Mouse (Mus musculus) kidney, postnatal 10 days (tissue): ENCODE results near the gene P3h4.
"Not testable (repeated sequence)": the region's sequence is repeated elsewhere in the genome, so short reads cannot be mapped to it uniquely, and the experiment has no call there.

Experiments
- DNase-seq: peaks from one replicate; pipeline ENCODE4 v3.0.0; 2021; ENCODE audit warnings: mixed read lengths

The P3h4 gene

DNA sequence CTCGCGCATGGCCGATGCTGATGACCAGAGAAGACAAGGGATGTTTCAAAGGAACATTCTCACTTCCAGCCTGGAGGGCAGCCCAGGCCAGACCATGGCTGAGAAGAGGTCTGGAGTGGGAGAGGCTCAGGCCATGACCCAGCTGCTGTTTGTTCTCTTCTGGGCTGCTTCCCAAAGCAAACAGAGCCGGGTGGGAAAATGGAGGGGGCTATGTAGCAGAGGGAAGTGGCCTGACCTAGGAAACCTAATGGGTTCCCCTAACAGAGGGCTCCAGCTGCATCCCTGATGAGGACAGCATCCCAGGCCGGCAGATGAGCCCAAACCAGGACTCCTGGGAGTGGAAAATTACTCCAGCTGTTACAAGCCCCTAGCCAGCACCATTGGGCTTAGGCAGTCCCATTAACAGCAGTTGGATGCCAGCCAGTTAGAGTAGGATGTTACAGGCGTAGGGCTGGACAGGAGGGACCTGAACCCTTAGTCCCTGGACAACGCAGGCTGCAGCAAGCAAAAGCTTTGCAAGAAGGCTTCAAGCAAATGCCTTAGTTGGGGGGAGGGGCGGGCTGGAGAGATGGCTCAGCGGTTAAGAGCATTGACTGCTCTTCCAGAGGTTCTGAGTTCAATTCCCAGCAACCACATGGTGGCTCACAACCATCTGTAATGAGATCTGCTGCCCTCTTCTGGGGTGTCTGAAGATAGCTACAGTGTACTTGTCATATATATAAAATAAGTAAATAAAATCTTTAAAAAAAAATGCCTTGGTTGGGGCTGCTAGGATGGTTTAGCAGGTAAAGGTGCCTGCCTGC lies 23.4 kb downstream of the P3h4 start:
- DNase-seq: peak; percentile 91

DNA sequence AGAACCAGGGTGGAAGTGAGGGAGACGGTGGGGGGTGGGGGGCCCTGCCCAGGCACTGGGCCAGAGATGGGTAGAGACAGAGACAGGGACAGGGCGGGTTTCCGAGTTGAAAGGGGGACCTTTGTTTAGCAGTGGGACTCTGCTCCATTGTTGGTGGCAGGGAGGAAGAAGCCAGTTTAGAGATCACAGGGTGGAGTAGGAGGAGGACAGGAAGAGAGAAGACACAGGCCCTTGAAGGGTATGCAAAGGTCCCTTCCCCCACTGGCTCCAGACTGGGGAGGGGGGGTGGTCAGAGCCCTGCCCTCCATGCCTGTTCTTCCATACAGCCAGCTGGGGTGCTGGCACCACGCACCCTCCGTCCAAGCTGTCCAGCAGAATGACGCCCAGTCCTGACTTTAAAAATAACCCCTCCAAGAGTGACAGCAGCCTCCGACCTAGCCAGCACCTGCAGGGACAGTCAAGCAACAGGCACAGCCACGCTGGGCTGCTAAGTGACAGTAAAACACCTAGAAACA lies 24.6 kb downstream of the P3h4 start:
- peak; percentile 76 for DNase-seq

DNA sequence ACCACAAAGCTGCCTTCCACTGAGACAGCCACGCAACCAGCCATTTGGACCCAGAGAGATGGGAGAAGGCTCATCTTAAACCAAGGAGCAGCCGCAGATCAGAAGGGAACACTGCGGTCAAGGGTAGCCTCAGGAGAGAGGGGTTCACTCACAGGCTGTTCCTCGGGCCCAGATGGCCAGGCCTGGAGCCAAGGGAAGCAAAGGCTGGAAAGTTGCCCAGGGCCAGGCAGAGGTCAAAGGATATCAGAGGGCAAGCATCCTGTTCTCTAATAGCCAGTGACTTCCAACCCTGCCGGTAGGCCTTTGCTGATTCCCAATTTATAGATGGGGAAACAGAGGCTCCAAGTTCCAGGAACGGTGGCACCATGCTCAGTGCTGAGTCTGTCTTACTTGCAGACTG lies 26.0 kb downstream of the P3h4 start:
- DNase-seq: peak; percentile 90

DNA sequence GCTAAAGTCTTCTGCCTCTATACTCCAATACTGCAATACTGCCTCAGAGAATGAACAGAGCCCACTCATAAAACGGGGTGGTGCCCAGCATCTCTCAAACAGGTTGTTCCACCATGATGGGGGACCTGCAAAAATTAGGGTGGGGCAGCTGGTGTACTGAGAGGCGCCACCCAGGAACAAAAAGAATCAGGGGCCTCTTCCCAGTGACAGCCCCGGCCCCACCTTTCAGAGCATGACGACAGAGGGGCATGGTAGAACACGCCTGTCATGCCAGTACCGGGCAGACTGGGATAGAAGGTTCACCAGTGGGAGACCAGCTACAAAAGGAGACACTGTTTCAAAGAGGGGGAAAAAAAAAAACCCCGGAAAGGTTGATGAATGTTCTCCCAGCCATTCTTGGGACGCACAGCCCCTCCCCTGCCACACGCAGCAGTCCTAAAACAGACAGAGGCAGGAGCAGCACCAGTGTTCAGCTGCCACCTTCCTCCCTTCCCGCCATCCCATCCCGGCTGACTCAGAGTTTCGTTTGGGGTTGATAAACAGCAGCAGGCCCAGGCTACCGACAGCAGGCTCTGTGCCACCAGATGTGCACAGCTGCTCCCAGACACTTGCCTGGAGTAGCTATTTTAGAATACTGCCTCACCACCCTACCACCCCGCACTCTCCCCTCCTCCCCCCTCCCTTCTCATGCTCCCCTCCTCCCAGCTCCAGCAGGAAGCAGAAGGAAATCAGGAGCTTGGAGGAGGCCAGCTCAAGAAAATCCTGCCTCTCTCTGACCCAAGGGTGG lies 26.9 kb downstream of the P3h4 start:
- peak; percentile 89 for DNase-seq

DNA sequence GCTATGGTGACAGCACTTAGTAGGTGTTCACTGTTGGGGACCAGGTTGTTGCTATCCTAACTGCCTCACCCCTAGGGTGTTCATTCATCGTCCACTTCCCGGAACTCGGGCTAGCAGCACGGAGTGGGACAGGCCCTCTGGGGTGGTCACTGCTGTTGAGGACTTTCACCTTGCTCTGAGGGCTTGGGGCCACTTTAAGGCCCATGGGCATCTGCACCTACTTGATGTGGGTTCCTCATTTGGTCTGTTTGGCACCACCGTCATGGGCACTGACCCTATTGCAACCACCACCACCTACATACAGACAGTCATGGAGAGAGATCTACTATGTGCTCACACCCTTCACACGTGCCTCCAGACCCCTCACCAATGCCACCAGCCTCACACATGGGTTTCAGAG lies 27.5 kb downstream of the P3h4 start:
- no peak for DNase-seq

DNA sequence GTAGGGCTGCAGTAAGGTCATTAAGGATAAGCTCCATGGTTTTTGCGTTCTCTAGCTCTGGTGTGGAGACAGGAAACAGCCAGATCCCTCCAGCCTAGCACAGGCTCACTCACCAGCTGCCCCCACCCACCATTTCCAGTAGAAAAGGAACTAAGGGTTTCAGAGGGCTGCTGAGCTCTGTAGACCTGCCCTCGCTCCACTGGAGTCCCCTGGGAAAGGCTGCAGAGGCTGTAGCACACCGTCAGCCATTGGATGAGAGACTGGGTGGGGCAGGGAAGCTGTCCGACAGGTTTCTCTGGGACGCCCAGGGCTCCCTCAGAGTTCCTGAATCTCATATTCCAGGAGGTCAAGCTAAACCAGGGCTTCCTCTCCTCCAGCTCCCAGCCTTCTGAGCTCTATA lies 28.1 kb downstream of the P3h4 start:
- peak; percentile 73 for DNase-seq

DNA sequence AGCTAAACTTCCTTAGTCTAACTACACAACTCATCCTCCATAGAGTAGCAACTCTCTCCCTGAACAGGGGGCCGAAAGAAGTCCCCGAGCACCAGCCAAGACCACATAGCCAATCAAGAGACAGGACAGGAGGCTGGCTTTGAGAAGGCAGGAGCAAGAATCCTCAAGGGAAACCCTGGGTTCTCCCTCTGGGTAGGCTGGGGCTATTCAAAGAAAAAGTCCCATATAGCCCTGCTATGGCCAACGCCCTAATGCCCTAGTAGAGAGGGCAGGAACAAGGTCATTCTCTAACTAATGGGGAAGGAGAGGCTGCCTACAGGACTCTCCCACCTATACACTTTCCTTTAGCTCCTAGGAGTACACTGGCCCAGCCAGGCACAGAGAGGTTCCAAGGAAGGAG lies 29.6 kb downstream of the P3h4 start:
- no peak for DNase-seq

DNA sequence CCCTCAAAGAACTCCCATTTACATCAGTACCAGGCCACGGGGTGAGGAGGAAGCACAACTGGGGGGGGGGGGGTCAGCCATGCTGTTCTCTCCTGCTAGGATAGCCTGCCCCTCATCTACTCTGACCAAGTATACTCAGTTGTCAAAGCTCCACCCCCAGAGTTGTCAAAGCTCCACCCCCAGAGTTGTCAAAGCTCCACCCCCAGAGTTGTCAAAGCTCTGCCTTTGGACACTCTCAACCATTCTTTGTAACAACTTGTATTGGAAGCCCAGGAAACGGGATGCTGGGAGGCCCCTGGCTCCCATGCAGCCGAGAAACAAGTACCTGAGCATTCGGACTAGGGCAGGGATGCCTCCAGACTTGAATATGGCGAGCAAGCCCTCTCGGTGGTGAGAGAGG lies 32.0 kb downstream of the P3h4 start:
- no peak for DNase-seq

DNA sequence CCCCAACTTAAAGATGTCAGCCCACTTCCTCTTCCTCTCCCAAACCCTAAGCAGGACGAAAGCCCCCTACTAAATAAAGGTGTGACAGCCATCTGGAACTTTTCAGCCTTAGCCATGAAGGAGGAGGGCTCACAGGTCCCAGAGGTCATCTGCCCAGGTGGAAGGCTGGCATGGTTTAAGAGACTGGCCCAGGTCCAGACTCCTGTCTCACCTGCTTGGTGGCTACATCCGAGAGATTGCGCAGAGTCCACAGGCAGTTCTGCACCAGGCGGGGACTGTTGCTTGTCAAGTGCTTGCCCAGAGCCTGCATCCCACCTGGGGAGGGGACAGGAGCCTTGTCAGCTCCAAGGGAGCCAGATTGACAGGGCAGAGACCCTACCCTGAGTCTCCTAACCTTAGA lies 35.3 kb downstream of the P3h4 start:
- no peak for DNase-seq

DNA sequence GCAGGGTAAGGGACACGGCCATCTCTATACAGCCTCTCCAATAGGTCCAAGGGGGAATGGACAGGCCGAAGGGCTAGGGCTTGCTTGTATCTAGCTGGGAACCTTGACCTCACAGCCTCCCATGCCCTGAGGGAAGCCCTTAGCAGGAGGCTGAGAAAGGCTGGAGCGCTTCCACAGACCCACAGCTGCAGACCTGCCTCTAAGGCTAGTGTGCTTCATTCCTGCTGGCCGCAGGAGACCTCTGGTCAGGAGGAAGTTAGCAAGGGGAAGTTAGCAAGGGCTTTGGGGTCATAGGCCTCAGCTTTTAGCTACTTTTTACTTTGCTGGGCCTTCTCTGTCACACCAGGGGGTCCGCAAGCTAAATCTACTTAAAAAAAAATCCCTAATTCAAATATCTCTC lies 36.2 kb downstream of the P3h4 start:
- DNase-seq: no peak

DNA sequence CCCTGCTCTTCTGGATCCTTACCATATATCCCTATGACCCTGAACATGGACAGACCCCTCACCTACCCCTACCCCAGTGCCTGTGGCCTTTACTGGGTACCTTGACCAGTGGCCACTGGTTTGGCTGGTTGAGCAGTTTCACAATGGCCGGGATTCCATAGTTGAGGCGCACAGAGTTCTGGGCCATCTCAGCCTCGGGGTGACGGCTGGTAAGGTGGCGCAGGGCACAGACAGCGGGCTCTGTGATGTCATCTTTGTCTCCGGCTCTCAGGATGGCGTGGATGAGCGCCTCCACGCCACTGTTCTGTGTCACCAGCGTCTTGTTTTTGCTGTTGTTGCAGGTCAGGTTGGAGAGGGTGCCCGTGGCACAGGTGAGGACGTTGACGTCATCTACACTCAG lies 36.6 kb downstream of the P3h4 start:
- DNase-seq: no peak

DNA sequence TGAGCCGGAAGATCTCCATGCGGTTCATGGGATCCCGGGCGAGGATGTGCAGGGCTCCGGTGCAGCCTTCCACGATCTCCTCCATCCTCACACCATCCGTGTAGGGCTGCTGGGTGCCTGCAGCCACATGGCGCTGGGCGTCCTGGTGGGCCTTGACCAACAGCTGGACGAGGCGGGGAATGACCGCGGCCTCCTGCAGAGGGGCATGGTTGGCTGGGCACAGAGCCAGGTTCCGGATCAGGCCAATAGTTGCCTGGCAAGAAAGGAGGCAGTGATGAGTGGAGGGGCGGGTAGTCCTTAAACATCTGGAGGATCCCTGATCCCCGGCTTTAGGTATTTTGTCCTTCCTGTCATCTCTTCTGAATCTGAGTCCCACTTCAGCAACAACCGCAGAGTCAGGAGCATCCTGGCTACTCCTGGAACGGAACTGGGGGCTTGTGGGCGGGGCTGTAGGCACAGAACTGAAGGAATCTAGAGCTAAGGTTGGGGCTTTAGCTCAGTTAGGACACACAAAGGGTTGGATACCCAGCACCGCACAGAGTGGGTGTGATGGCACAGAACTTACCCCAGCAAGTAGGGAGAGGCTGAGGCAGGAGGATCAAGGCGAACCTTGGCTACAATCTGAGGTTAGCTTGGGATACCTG lies 37.8 kb downstream of the P3h4 start:
- DNase-seq: peak; percentile 56

DNA sequence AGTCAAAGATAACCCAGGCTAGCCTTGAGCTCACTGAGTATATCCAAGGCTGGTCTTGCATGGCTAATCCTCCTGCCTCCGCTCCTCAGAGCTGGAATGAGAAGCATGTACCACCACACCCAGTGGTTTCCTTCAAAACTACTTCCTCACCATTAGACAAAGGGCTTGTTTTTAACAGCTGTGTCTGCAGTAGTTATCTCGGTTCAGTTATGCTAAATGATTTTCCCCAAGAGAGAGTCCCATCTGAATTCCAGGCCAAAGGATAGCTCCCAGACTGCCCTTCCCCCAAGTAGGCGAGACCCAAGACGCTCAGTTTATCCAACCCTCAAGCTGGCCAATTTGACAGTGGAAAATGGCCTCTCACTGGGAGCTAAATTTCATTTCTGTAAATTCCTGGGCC lies 38.6 kb downstream of the P3h4 start:
- DNase-seq: no peak

DNA sequence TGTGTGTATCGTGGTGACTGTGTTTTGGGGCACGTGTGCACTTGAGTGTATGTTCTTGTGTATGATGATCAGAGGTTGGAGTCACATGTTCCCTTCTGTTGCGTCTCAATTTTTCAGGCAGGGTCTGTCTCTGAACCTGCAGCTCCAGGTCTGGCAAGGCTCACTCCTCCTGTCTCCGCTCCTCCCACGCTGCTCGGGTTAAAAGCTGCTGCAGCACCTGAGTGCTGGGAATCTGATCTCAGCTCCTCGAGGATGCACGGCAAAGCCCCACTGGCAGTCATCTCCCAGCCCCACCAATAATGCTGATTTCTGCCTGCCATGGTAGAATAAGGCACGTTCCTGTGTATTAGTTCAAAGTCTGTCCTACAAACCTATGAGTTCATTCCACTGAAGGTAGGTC lies 39.5 kb downstream of the P3h4 start:
- no peak for DNase-seq

DNA sequence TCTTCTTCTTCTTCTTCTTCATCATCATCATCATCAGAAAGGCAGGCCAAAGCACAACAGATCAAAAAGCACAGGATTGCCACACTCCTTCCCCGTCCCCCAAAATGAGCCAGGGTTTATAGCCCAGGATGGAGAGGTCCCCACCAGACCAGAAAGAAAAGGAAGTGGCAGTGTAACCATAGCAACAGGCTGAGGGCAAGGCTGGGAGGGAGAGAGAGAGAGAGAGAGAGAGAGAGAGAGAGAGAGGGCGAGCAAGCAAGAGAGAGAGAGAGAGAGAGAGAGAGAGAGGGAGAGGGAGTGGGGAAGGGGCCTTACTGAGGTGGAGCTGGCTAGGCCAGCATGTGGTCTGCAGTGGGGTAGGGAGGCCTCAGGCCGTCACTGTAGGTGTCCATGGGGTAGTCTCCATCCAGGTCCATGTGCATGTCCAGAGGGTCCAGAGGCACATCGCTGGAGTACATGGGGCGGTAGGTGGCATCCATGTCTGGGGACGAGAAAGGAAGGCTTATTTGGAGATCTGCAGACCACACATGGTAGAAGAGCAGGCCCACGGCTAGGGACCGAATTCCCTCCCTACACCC lies 42.6 kb downstream of the P3h4 start:
- no peak for DNase-seq

DNA sequence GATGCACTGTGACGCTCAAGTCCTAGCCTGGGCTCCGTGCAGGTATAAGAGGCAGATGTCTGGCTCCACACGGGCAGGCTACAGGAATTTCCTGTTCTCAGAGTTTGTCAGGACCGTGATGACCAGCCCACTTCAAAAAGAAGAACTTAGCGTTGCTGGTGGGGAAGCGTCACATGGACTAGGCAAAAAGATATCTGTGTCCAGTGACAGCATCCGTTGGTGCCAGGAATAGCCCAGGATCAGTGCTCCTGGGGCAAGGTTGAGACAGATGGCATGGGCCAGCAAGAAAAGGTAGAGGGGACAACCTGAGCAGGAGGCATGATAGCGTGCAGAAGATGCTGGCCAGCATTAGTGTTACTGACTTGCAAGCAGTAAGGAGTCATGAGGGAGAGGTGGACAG lies 44.8 kb downstream of the P3h4 start:
- DNase-seq: no peak

DNA sequence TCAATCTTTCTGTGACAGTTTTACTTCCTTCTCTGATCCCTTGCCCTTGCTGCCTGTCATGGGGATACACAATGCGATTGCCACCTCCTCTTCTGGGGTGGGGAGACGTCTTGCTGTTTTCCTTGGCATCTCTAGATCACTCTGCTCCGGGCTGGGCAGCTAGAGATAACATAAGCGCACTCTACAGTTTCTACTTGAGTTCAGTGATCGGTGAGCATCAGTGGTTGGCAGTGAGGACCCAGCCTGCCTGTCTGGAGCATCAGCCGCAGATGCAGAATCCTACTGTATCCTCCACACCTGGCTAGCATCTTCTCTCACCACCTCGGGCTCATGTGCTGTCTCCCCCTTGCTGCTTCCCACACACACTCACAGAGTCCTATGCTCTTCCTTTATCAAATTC lies 45.5 kb downstream of the P3h4 start:
- DNase-seq: no peak

DNA sequence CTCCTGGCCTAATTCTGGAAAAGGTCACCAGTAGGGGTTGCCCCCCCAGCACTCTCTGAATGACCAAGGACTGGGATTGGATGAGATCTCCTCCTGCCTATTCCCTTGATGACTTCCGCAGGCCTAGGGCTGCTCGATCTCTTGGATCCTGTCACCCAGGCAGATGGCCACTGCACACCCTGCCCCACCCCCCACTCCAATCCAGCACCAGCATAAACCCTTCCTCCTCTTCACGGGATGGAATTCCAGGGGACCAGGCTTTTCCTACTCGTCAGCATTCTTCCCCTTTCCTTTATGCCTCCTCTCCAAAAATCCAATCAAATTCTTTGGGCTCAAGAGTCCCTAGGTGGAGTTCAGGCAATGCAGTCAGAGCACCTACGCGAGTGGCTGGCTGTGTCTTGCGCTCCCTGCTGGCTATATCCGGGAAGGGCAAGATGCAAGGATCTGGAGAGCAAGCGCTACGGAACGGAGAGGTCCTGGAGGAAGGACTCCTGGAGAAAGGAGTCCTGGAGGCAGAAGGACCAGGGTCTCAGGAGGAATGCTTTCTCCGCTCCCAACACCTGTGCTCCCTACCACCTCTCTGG lies 51.6 kb downstream of the P3h4 start:
- DNase-seq: peak; percentile 85

DNA sequence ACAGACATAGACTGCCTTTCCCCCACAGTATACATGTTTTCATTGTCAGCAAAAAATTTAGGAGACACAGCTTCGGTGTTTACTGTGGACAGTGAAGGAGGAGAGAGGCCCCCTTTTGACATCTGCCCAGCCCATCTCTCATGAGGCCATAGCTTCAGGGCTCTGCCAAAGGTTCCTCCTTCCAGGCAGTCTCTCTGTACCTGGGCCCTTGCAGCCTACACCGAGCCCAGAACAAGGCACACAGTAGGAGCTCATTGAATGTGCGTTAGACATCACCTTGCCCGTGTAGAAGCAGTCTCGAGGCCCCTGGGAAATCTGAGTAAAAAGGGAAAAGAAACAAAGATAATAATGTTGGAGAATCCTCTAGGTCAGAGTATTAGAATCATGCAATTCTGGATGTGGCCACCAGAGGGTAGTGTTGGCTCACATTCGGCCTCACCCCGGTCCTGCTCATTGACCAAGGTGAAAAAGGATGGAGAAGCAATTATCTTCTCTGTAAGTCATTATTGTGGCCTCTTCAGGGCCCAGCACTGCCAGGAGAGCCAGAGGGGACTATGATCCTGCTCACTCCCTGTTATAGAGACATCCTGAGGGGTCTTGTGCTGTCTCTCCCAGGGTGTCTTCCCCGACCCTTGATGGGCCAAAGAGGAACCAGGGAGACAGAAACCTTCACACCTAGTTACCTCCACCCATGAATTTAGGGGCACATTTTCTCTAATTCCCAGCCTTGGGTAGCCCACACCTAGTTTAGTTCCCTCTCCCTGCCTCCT lies 52.2 kb downstream of the P3h4 start:
- peak; percentile 88 for DNase-seq

DNA sequence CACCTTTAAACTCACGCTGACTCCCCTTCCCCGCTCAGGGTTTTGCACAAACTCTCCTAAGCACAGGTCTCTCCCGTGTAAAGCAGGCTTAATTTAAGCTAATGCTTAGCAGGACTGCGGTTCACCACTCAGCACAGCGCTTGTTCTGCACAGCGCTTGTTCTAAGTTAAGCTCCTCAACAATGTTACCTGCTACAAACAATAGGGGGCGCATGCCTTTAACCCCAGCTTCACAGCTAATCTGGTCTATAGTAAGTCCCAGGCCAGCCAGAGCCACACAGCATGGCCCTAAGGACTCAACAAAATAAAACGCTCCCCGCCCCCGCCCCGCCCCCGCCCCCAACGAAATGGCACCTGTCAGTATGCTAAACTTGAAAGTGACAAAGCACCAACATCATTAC lies 53.6 kb downstream of the P3h4 start:
- not testable (repeated sequence) for DNase-seq

DNA sequence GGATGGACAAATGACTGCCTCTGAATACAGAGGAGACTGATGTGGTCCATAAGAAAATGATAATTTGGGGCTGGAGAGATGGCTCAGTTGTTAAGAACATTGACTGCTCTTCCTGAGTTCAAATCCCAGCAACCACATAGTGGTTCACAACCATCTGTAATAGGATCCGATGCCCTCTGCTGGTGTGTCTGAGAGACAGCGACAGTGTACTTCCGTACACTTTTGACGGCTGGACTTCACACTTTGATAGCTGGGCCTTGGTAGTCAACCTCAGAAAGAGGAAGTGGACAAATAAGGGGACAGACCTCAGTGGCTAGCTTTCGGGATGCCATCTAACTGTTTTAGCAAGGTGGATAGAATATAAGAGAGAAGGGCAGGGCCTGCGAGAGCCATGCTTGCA lies 54.5 kb downstream of the P3h4 start:
- no peak for DNase-seq
